Mouse (Mus musculus) hindbrain, embryonic 16.5 days (tissue): Measurements from ENCODE around the gene Dda1. TPM values are rescaled to one million over a fixed set of nuclear protein-coding genes. Genes with fewer than 3 reads are reported as not detected.
"Not testable (repeated sequence)": the region's sequence is repeated elsewhere in the genome, so short reads cannot be mapped to it uniquely, and the experiment has no call there.

ENCODE experiments used
- ATAC-seq: fragments of 200-750 bp; cut with Nextera tagmentation; 2 replicates; pipeline ENCODE4 v1.8.0; 2017; ENCODE audit warnings: moderate TSS enrichment, moderate library complexity
- H3K27ac ChIP-seq: fragments of 300-500 bp; sonication (generic); 2 replicates; pipeline ENCODE4 v1.5.1; 2014; ENCODE audit warnings: low read depth, mild to moderate bottlenecking, control low read depth, low read length, moderate library complexity
- H3K27me3 ChIP-seq: fragments of 300-500 bp; sonication (generic); replicated peaks from 2 replicates; pipeline ENCODE4 v1.6.1; 2014; ENCODE audit warnings: low read length; ENCODE audit not compliant: control insufficient read depth, insufficient read depth
- H3K36me3 ChIP-seq: fragments of 300-500 bp; sonication (generic); 2 replicates; pipeline ENCODE4 v1.6.1; 2014; ENCODE audit warnings: mild to moderate bottlenecking, low read length, moderate library complexity, mixed read lengths; ENCODE audit not compliant: control insufficient read depth, insufficient read depth
- H3K4me1 ChIP-seq: fragments of 300-500 bp; sonication (generic); 2 replicates; pipeline ENCODE4 v1.6.1; 2014; ENCODE audit warnings: low read depth, low read length; ENCODE audit not compliant: control insufficient read depth, insufficient read depth
- H3K4me2 ChIP-seq: fragments of 300-500 bp; sonication (generic); 2 replicates; pipeline ENCODE4 v1.6.1; 2014; ENCODE audit warnings: mild to moderate bottlenecking, low read length, control low read depth, moderate library complexity
- H3K4me3 ChIP-seq: fragments of 300-500 bp; sonication (generic); 2 replicates; pipeline ENCODE4 v1.5.1; 2014; ENCODE audit warnings: mild to moderate bottlenecking, low read length, control low read depth, moderate library complexity
- H3K9ac ChIP-seq: fragments of 300-500 bp; sonication (generic); 2 replicates; pipeline ENCODE4 v1.6.1; 2014; ENCODE audit warnings: low read depth, mild to moderate bottlenecking, control low read depth, low read length, moderate library complexity
- H3K9me3 ChIP-seq: fragments of 300-500 bp; sonication (generic); 2 replicates; pipeline ENCODE4 v1.6.1; 2014; ENCODE audit warnings: mild to moderate bottlenecking, low read length, moderate library complexity; ENCODE audit not compliant: control insufficient read depth
- WGBS: fragments of 180-500 bp; shearing (Covaris S2); extraction: QIAGEN DNeasy Blood & Tissue Kit; methylation state at CpG from one replicate; pipeline ENCODE4 v1.1.7; 2014; 5-methylcytosine and 5-hydroxymethylcytosine counted together
- polyA plus RNA-seq: library from polyadenylated mRNA; unstranded; fragments of >200 nt; fragmentation: Nextera tagmentation; extraction: Ambion mirVana; gene quantifications from 2 replicates; pipeline ENCODE4 v1.2.1, GENCODE M21; 2015

Dda1 gene
- polyA plus RNA-seq, 1 experiment from 2014 or later, result 247 TPM

- no peak overlapping the region for H3K9ac ChIP-seq
- H3K4me3 ChIP-seq, result no peak overlapping the region
- H3K4me1 ChIP-seq, result no peaks in the 10 kb centered on the region
- ATAC-seq, result no peak
- H3K27me3 ChIP-seq, result peaks cover 12% of the 10 kb centered on the region
- H3K4me2 ChIP-seq, result no peak overlapping the region
- H3K36me3 ChIP-seq, result no peaks in the 10 kb centered on the region
- WGBS, result 75% methylated on average over 14 of the region's 15 CpGs
- H3K27ac ChIP-seq, result no peak overlapping the region
- H3K9me3 ChIP-seq, result no peaks in the 10 kb centered on the region
Observed at GRCm38 (mm10) chr8:71513018-71513754, 44.2 kb downstream of the Dda1 start.

GRCm38 (mm10) chr8:71515043-71515442 lies 46.0 kb downstream of the Dda1 start:
- H3K4me1 ChIP-seq, result no peaks in the 10 kb centered on the region
- 66% methylated on average over 5 of the region's 5 CpGs for WGBS
- no peak for ATAC-seq

GRCm38 (mm10) chr8:71516786-71517185 lies 47.8 kb downstream of the Dda1 start:
- no peak overlapping the region for H3K27ac ChIP-seq
- H3K4me1 ChIP-seq, result peaks cover 5% of the 10 kb centered on the region
- ATAC-seq, result no peak
- no peak overlapping the region for H3K4me3 ChIP-seq
- no peak overlapping the region for H3K4me2 ChIP-seq
- 9% methylated on average over 6 of the region's 6 CpGs for WGBS
- no peaks in the 10 kb centered on the region for H3K9me3 ChIP-seq
- no peaks in the 10 kb centered on the region for H3K27me3 ChIP-seq
- no peak overlapping the region for H3K9ac ChIP-seq
- no peaks in the 10 kb centered on the region for H3K36me3 ChIP-seq

More at GRCm38 (mm10) chr8:71515043-71515442, 46.0 kb downstream of the Dda1 start:
- H3K27ac ChIP-seq, result no peak overlapping the region
- H3K4me2 ChIP-seq, result no peak overlapping the region
- H3K27me3 ChIP-seq, result no peaks in the 10 kb centered on the region; the same call in 1 of the 2 replicates
- no peaks in the 10 kb centered on the region for H3K36me3 ChIP-seq
- H3K9me3 ChIP-seq, result no peaks in the 10 kb centered on the region
- no peak overlapping the region for H3K4me3 ChIP-seq
- no peak overlapping the region for H3K9ac ChIP-seq

- not testable (repeated sequence) for H3K4me1 ChIP-seq, H3K4me3 ChIP-seq, H3K4me2 ChIP-seq, ATAC-seq, H3K36me3 ChIP-seq, H3K27me3 ChIP-seq, H3K27ac ChIP-seq, H3K9ac ChIP-seq, H3K9me3 ChIP-seq
- WGBS, result 38% methylated on average over 9 of the region's 10 CpGs
Observed at GRCm38 (mm10) chr8:71519037-71519825, 50.2 kb downstream of the Dda1 start.

GRCm38 (mm10) chr8:71521634-71522033 lies 52.6 kb downstream of the Dda1 start:
- peaks cover 21% of the 10 kb centered on the region for H3K27me3 ChIP-seq
- H3K9me3 ChIP-seq, result no peaks in the 10 kb centered on the region
- WGBS, result 3% methylated on average over 17 of the region's 17 CpGs
- H3K36me3 ChIP-seq, result no peaks in the 10 kb centered on the region
- H3K4me2 ChIP-seq, result peak overlapping the region; percentile 41
- peaks cover 5% of the 10 kb centered on the region for H3K4me1 ChIP-seq
- H3K9ac ChIP-seq, result no peak overlapping the region; the same call in 1 of the 2 replicates
- no peak overlapping the region for H3K27ac ChIP-seq
- no peak overlapping the region for H3K4me3 ChIP-seq
- peak; percentile 88 for ATAC-seq

GRCm38 (mm10) chr8:71525226-71526050 lies 56.4 kb downstream of the Dda1 start, which contains the start of gene Ccdc194:
TSS of gene Ccdc194 (minus strand) at chr8:71525711.
- peak within 1 kb of the TSS; percentile 12; the same call in 1 of the 2 replicates for H3K4me2 ChIP-seq
- no peaks in the 10 kb centered on the region for H3K36me3 ChIP-seq
- ATAC-seq, result no peak
- H3K27ac ChIP-seq, result no peak within 1 kb of the TSS
- H3K9me3 ChIP-seq, result no peaks in the 10 kb centered on the region
- peak within 1 kb of the TSS; percentile 38 for H3K9ac ChIP-seq
- no peak within 1 kb of the TSS; the same call in 1 of the 2 replicates for H3K4me3 ChIP-seq
- H3K4me1 ChIP-seq, result peaks cover 7% of the 10 kb centered on the region
- 11% methylated on average over 45 of the region's 46 CpGs for WGBS
- H3K27me3 ChIP-seq, result peaks cover 27% of the 10 kb centered on the region

Other genes with a start within 250 kb of the Dda1 start
- 13.1 and 16.7 TPM in 2 replicates for gene Myo9b, start 196.5 kb upstream of the Dda1 start, polyA plus RNA-seq
- 72.5 and 73.9 TPM in 2 replicates for gene Haus8, start 196.3 kb upstream of the Dda1 start, polyA plus RNA-seq
- gene Use1, start 102.4 kb upstream of the Dda1 start, polyA plus RNA-seq, result 115 and 120 TPM in 2 replicates
- gene Ocel1, start 97.9 kb upstream of the Dda1 start, polyA plus RNA-seq, result 5.5 and 6.3 TPM in 2 replicates
- gene Nr2f6, start 87.2 kb upstream of the Dda1 start, polyA plus RNA-seq, result 20.7 and 23.6 TPM in 2 replicates
- 7.3 and 9.5 TPM in 2 replicates for gene Ushbp1, start 73.4 kb upstream of the Dda1 start, polyA plus RNA-seq
- 97.3 and 101 TPM in 2 replicates for gene Babam1, start 72.3 kb upstream of the Dda1 start, polyA plus RNA-seq
- gene Ankle1, start 63.2 kb upstream of the Dda1 start, polyA plus RNA-seq, result 8.8 and 9.8 TPM in 2 replicates
- 172 and 182 TPM in 2 replicates for gene Abhd8, start 5.5 kb upstream of the Dda1 start, polyA plus RNA-seq
- gene Mrpl34, start 4.2 kb upstream of the Dda1 start, polyA plus RNA-seq, result 168 and 172 TPM in 2 replicates
- 2.3 and 4.5 TPM in 2 replicates for gene Ano8, start 16.8 kb downstream of the Dda1 start, polyA plus RNA-seq
- 14.0 and 14.6 TPM in 2 replicates for gene Gtpbp3, start 18.9 kb downstream of the Dda1 start, polyA plus RNA-seq
- 12.0 and 12.5 TPM in 2 replicates for gene Plvap, start 42.6 kb downstream of the Dda1 start, polyA plus RNA-seq
- 0.44 and 0.52 TPM in 2 replicates for gene Ccdc194, start 56.5 kb downstream of the Dda1 start, polyA plus RNA-seq
- 10.4 and 12.3 TPM in 2 replicates for gene Bst2, start 68.3 kb downstream of the Dda1 start, polyA plus RNA-seq
- gene Mvb12a, start 73.7 kb downstream of the Dda1 start, polyA plus RNA-seq, result 66.3 and 70.4 TPM in 2 replicates
- 0.09 and 0.19 TPM in 2 replicates for gene Tmem221, start 89.7 kb downstream of the Dda1 start, polyA plus RNA-seq
- not detected in 2 replicates for gene Nxnl1, start 97.4 kb downstream of the Dda1 start, polyA plus RNA-seq
- gene Slc27a1, start 99.7 kb downstream of the Dda1 start, polyA plus RNA-seq, result 102 and 107 TPM in 2 replicates
- gene Pgls, start 123.0 kb downstream of the Dda1 start, polyA plus RNA-seq, result 220 and 237 TPM in 2 replicates
- 6.4 and 7.8 TPM in 2 replicates for gene Fam129c, start 128.4 kb downstream of the Dda1 start, polyA plus RNA-seq
- 62.1 and 74.1 TPM in 2 replicates for gene Colgalt1, start 141.8 kb downstream of the Dda1 start, polyA plus RNA-seq
- gene Unc13a, start 202.6 kb downstream of the Dda1 start, polyA plus RNA-seq, result 22.4 and 23.1 TPM in 2 replicates
- gene Jak3, start 207.1 kb downstream of the Dda1 start, polyA plus RNA-seq, result 7.3 and 8.1 TPM in 2 replicates
- gene Insl3, start 220.0 kb downstream of the Dda1 start, polyA plus RNA-seq, result 1.2 and 1.5 TPM in 2 replicates
- 0.44 and 0.62 TPM in 2 replicates for gene B3gnt3, start 232.6 kb downstream of the Dda1 start, polyA plus RNA-seq